21 mouse cellular contexts compared by ENCODE assay signal in genomic region chr13:43939375-43939774, GRCm38 (mm10).
DNase-seq lines count a peak whose midpoint lies in the region; ATAC-seq lines count a peak whose summit lies in the region.
"Had no signal": no experiment of that assay in that cellular context is flagged by ENCODE, and none has a peak within 500 bp of the region (broad histone marks: within the 10 kb centered on the region; RNA-seq: fewer than 3 reads in every experiment).

No protein-coding gene starts in this region.

- no peaks in the 10 kb centered on the region for H3K27me3 ChIP-seq in hindbrain, embryonic 16.5 days (replicated peaks; ENCODE audit: control insufficient read depth, insufficient read depth, low read length)
- H3K27me3 ChIP-seq in hindbrain, embryonic 10.5 days (ENCODE audit: insufficient read depth, poor library complexity, severe bottlenecking): 0 out of 2 replicates have a peak, but pooled peaks cover 3% of the 10 kb centered on the region
- H3K27me3 ChIP-seq: embryonic facial prominence, embryonic 12.5 days; heart, embryonic 12.5 days had no signal

- no peak overlapping the region for H3K27ac ChIP-seq in hindbrain, embryonic 16.5 days (ENCODE audit: low read depth, low read length)
- H3K27ac ChIP-seq in hindbrain, embryonic 10.5 days: no peak overlapping the region
- H3K27ac ChIP-seq: embryonic facial prominence, embryonic 12.5 days; liver, embryonic 12.5 days; midbrain, embryonic 12.5 days; stomach, postnatal 0 days had no signal

- WGBS in hindbrain, embryonic 16.5 days: 33% methylated on average over 4 of the region's 4 CpGs
- 63% methylated on average over 4 of the region's 4 CpGs for WGBS in hindbrain, embryonic 10.5 days

- peak; percentile 13 for DNase-seq in embryo, embryonic 10 days (ENCODE audit: low spot score)
- DNase-seq in embryo, embryonic 11 days: no peak
- DNase-seq in hindbrain, embryonic 10.5 days (ENCODE audit: low spot score): no peak
- DNase-seq in right cerebral cortex, adult 18-20 months: peak; percentile 10
- no peak for DNase-seq in right cerebral cortex, postnatal 4 days
- DNase-seq in heart, postnatal 14 days: no peak
- DNase-seq in spleen, postnatal 10 days (ENCODE audit: low spot score in 2 of 2): no peak
- DNase-seq: adrenal gland, adult 2 months; cerebellum, adult 11-12 months; cerebellum, postnatal 25 days; heart, postnatal 4 days; kidney, postnatal 10 days; lung, embryonic 14.5 days; lung, postnatal 4 days had no signal

- H3K4me1 ChIP-seq in hindbrain, embryonic 16.5 days (ENCODE audit: control insufficient read depth, insufficient read depth, low read depth, low read length): peaks cover 6% of the 10 kb centered on the region
- H3K4me1 ChIP-seq in hindbrain, embryonic 10.5 days (replicated peaks): peaks cover 28% of the 10 kb centered on the region
- H3K4me1 ChIP-seq: heart, embryonic 12.5 days; liver, embryonic 12.5 days had no signal

- no peaks in the 10 kb centered on the region for H3K36me3 ChIP-seq in hindbrain, embryonic 16.5 days (ENCODE audit: control insufficient read depth, insufficient read depth, low read length)
- no peaks in the 10 kb centered on the region for H3K36me3 ChIP-seq in hindbrain, embryonic 10.5 days
- H3K36me3 ChIP-seq: embryonic facial prominence, embryonic 12.5 days; heart, embryonic 12.5 days; liver, embryonic 12.5 days; midbrain, embryonic 12.5 days had no signal

- H3K9ac ChIP-seq in hindbrain, embryonic 16.5 days (ENCODE audit: low read depth, low read length): no peak overlapping the region
- H3K9ac ChIP-seq: embryonic facial prominence, embryonic 12.5 days; heart, embryonic 12.5 days; liver, embryonic 12.5 days; lung, embryonic 14.5 days; midbrain, embryonic 12.5 days had no signal

- no peaks in the 10 kb centered on the region for H3K9me3 ChIP-seq in hindbrain, embryonic 16.5 days (ENCODE audit: control insufficient read depth, low read length)
- H3K9me3 ChIP-seq in hindbrain, embryonic 10.5 days: peaks cover 5% of the 10 kb centered on the region; the same call in 1 of the 2 replicates
- H3K9me3 ChIP-seq: embryonic facial prominence, embryonic 12.5 days; heart, embryonic 12.5 days; liver, embryonic 12.5 days had no signal

- H3K4me2 ChIP-seq in hindbrain, embryonic 16.5 days (ENCODE audit: low read length): no peak overlapping the region
- H3K4me2 ChIP-seq: embryonic facial prominence, embryonic 12.5 days; heart, embryonic 12.5 days; liver, embryonic 12.5 days; lung, embryonic 14.5 days; midbrain, embryonic 12.5 days had no signal

- intact Hi-C loops in heart, postnatal 14 days (cut with DNase I): no loop called here

- H3K4me3 ChIP-seq in hindbrain, embryonic 16.5 days (ENCODE audit: low read length): no peak overlapping the region
- H3K4me3 ChIP-seq in hindbrain, embryonic 10.5 days: no peak overlapping the region
- H3K4me3 ChIP-seq: embryonic facial prominence, embryonic 12.5 days; heart, embryonic 12.5 days; liver, embryonic 12.5 days; midbrain, embryonic 12.5 days had no signal

- ATAC-seq in hindbrain, embryonic 16.5 days: peak; percentile 50; the same call in 1 of the 2 replicates
- ATAC-seq: intestine, postnatal 0 days; liver, embryonic 12.5 days had no signal

Comparison
In these comparisons a context has a peak if more than half of its experiments do, and no peak if none do; other contexts are left out.
1. DNase-seq: peak in embryo, embryonic 10 days (single experiment) and right cerebral cortex, adult 18-20 months (single experiment); none in embryo, embryonic 11 days (single experiment), hindbrain, embryonic 10.5 days (single experiment), right cerebral cortex, postnatal 4 days (single experiment), heart, postnatal 14 days (0 of 2) and spleen, postnatal 10 days (0 of 2).